Mouse (Mus musculus) ovary, postnatal 10 days (tissue): ENCODE results near the gene Six2.

Experiments
- DNase-seq: peaks from one replicate; pipeline ENCODE4 v3.0.0; 2022; ENCODE audit warnings: low spot score

Six2 gene

GRCm38 (mm10) chr17:85688236-85688910 is at the start of gene Six2:
Six2 (minus strand) TSS chr17:85688274.
- DNase-seq, result no peak

- DNase-seq, result no peak
Observed at GRCm38 (mm10) chr17:85737090-85737780, 49.2 kb upstream of the Six2 start.

GRCm38 (mm10) chr17:85731329-85731728 is 43.3 kb upstream of the Six2 start:
- no peak for DNase-seq

GRCm38 (mm10) chr17:85730231-85731015 is 42.3 kb upstream of the Six2 start:
- no peak for DNase-seq

- DNase-seq, result no peak
Observed at GRCm38 (mm10) chr17:85728071-85728718, 40.1 kb upstream of the Six2 start.

- no peak for DNase-seq
Observed at GRCm38 (mm10) chr17:85725988-85726387, 37.9 kb upstream of the Six2 start.

- DNase-seq, result no peak
Observed at GRCm38 (mm10) chr17:85723166-85723565, 35.1 kb upstream of the Six2 start.

GRCm38 (mm10) chr17:85717266-85717665 is 29.2 kb upstream of the Six2 start:
- no peak for DNase-seq

GRCm38 (mm10) chr17:85715784-85716183 is 27.7 kb upstream of the Six2 start:
- no peak for DNase-seq

- DNase-seq, result no peak
Observed at GRCm38 (mm10) chr17:85714370-85714769, 26.3 kb upstream of the Six2 start.

GRCm38 (mm10) chr17:85712874-85713273 is 24.8 kb upstream of the Six2 start:
- no peak for DNase-seq

GRCm38 (mm10) chr17:85704369-85705260 is 16.5 kb upstream of the Six2 start:
- DNase-seq, result no peak

- DNase-seq, result no peak
Observed at GRCm38 (mm10) chr17:85700028-85700427, 12.0 kb upstream of the Six2 start.

GRCm38 (mm10) chr17:85698643-85699042 is 10.6 kb upstream of the Six2 start:
- DNase-seq, result no peak

- no peak for DNase-seq
Observed at GRCm38 (mm10) chr17:85697976-85698375, 9.9 kb upstream of the Six2 start.

GRCm38 (mm10) chr17:85694499-85694898 is 6.4 kb upstream of the Six2 start:
- DNase-seq, result no peak

- no peak for DNase-seq
Observed at GRCm38 (mm10) chr17:85693101-85693500, 5.0 kb upstream of the Six2 start.

GRCm38 (mm10) chr17:85692594-85692993 is 4.5 kb upstream of the Six2 start:
- no peak for DNase-seq

GRCm38 (mm10) chr17:85691701-85692536 is 3.8 kb upstream of the Six2 start:
- DNase-seq, result no peak

- DNase-seq, result no peak
Observed at GRCm38 (mm10) chr17:85690969-85691335, 2.9 kb upstream of the Six2 start.
